Mouse (Mus musculus) MEL (cell line): ENCODE measurements at regions not wholly inside any gene's neighbourhood (a gene's known extent, or its start where the extent isn't known, plus 50 kb on each side); places are given as distances from the start of the nearest gene placed in this dataset.

Experiments used
- CTCF ChIP-seq, 3 experiments: IDR thresholded peaks in 2 of 3; conservative IDR thresholded peaks in 1 of 3; 2 replicates each; pipeline ENCODE4 v1.5.1; 2011 to 2012; ENCODE audit warnings: low read length in 3 of 3, low read depth in 2 of 3, mild to moderate bottlenecking in 2 of 3, improper control_type of control experiment in 1 of 3, inconsistent platforms in 1 of 3, mixed read lengths in 1 of 3, moderate library complexity in 1 of 3; ENCODE audit not compliant: control insufficient read depth in 1 of 3, insufficient read depth in 1 of 3, poor library complexity in 1 of 3, severe bottlenecking in 1 of 3
- MAX ChIP-seq: IDR thresholded peaks from 2 replicates; pipeline ENCODE4 v1.6.1; 2011; ENCODE audit warnings: low read length, improper control_type of control experiment
- POLR2AphosphoS2 ChIP-seq: IDR thresholded peaks from 2 replicates; pipeline ENCODE4 v1.6.1; 2011; ENCODE audit warnings: low read length, improper control_type of control experiment
- RAD21 ChIP-seq: IDR thresholded peaks from 2 replicates; pipeline ENCODE4 v1.6.1; 2011; ENCODE audit warnings: mild to moderate bottlenecking, low read depth, low read length, improper control_type of control experiment
- RCOR1 ChIP-seq: IDR thresholded peaks from 2 replicates; pipeline ENCODE4 v1.6.1; 2012; ENCODE audit warnings: low read depth, mild to moderate bottlenecking, inconsistent platforms, low read length, improper control_type of control experiment
- TCF12 ChIP-seq: IDR thresholded peaks from 2 replicates; pipeline ENCODE4 v1.6.1; 2014; ENCODE audit warnings: low read depth, mild to moderate bottlenecking, inconsistent platforms, low read length, improper control_type of control experiment, moderate library complexity
- USF1 ChIP-seq: IDR thresholded peaks from 2 replicates; pipeline ENCODE4 v1.6.1; 2014; ENCODE audit warnings: low read depth, mild to moderate bottlenecking, inconsistent platforms, low read length, improper control_type of control experiment, moderate library complexity
- ZMIZ1 ChIP-seq: IDR thresholded peaks from 2 replicates; pipeline ENCODE4 v1.6.1; 2012; ENCODE audit warnings: low read depth, mild to moderate bottlenecking, inconsistent platforms, low read length, improper control_type of control experiment, moderate library complexity

DNA sequence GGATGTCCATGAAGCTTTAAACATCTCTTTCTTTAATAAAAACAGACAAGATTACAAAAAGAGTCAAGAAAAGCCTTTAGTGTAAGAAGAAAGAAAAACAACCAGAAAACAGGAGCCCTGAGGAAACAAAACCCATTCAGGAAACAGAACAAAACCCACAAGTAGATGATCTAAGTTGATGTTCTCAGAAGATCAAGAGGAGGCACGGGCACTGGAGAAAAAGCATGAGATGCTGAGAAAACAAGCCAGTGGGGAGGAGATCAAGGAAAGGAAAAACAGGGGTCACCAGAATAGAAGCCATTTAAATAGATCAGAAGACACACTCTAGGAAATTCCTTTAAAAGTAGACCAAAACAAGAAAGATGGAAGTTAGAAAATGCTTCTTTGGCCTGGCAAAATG, 62.1 kb downstream of the Skor1 start:
- TF ChIP-seq POLR2AphosphoS2 (no peak), MAX (no peak), USF1 (no peak), CTCF (IDR thresholded peaks at IDR 0.05 in 2 of 3, conservative IDR thresholded peaks at IDR 0.05 in 1 of 3; ENCODE audit: control insufficient read depth in 1 of 3, insufficient read depth in 1 of 3, low read depth in 2 of 3, low read length in 3 of 3, poor library complexity in 1 of 3, severe bottlenecking in 1 of 3) (no peak), TCF12 (no peak), RCOR1 (no peak), ZMIZ1 (no peak), RAD21 (no peak)
